Mouse (Mus musculus) heart, embryonic 11.5 days (tissue): ENCODE results near the gene Cd207. TPM values are rescaled to one million over a fixed set of nuclear protein-coding genes. Genes with fewer than 3 reads are reported as not detected.

Source experiments
- ATAC-seq: fragments of 200-750 bp; cut with Nextera tagmentation; replicated peaks from 2 replicates; pipeline ENCODE4 v1.8.0; 2017; ENCODE audit warnings: moderate library complexity; ENCODE audit not compliant: insufficient number of reproducible peaks, low FRiP score, low TSS enrichment
- H3K27ac ChIP-seq: fragments of 300-500 bp; sonication (generic); 2 replicates; pipeline ENCODE4 v1.5.1; 2014; ENCODE audit warnings: mild to moderate bottlenecking, low read depth, low read length
- H3K27me3 ChIP-seq: fragments of 300-500 bp; sonication (generic); 2 replicates; pipeline ENCODE4 v1.6.1; 2014; ENCODE audit warnings: mild to moderate bottlenecking, low read length, mixed read lengths; ENCODE audit not compliant: control insufficient read depth, insufficient read depth
- H3K36me3 ChIP-seq: fragments of 300-500 bp; sonication (generic); 2 replicates; pipeline ENCODE4 v1.6.1; 2014; ENCODE audit warnings: mild to moderate bottlenecking, low read length, moderate library complexity, mixed read lengths; ENCODE audit not compliant: control insufficient read depth, insufficient read depth
- H3K4me1 ChIP-seq: fragments of 300-500 bp; sonication (generic); 2 replicates; pipeline ENCODE4 v1.6.1; 2014; ENCODE audit warnings: low read length; ENCODE audit not compliant: control insufficient read depth, insufficient read depth
- H3K4me2 ChIP-seq: fragments of 300-500 bp; sonication (generic); 2 replicates; pipeline ENCODE4 v1.6.1; 2014; ENCODE audit warnings: mild to moderate bottlenecking, moderate library complexity
- H3K4me3 ChIP-seq: fragments of 300-500 bp; sonication (generic); 2 replicates; pipeline ENCODE4 v1.5.1; 2014; ENCODE audit warnings: low read depth, low read length
- H3K9ac ChIP-seq: fragments of 300-500 bp; sonication (generic); 2 replicates; pipeline ENCODE4 v1.6.1; 2014; ENCODE audit warnings: mild to moderate bottlenecking, low read depth, low read length, moderate library complexity
- H3K9me3 ChIP-seq: fragments of 300-500 bp; sonication (generic); replicated peaks from 2 replicates; pipeline ENCODE4 v1.6.1; 2016; ENCODE audit warnings: low read length; ENCODE audit not compliant: control insufficient read depth
- WGBS: fragments of 180-500 bp; shearing (Covaris S2); extraction: QIAGEN DNeasy Blood & Tissue Kit; methylation state at CpG from one replicate; pipeline ENCODE4 v1.1.7; 2014; ENCODE audit not compliant: insufficient replicate concordance; 5-methylcytosine and 5-hydroxymethylcytosine counted together
- polyA plus RNA-seq: library from polyadenylated mRNA; unstranded; fragments of >200 nt; fragmentation: Nextera tagmentation; extraction: Ambion mirVana; gene quantifications from 2 replicates; pipeline ENCODE4 v1.2.1, GENCODE M21; 2014

The Cd207 gene
- not detected in 2 replicates for polyA plus RNA-seq

GRCm38 (mm10) chr6:83677757-83678156, at the start of gene Cd207:
Gene Cd207, minus strand, starts transcription at chr6:83677857.
- 63% methylated on average over 4 of the region's 4 CpGs for WGBS

GRCm38 (mm10) chr6:83727178-83727577, 49.5 kb upstream of the Cd207 start:
- 31% methylated on average over 4 of the region's 4 CpGs for WGBS
- H3K4me1 ChIP-seq = no peaks in the 10 kb centered on the region

More at GRCm38 (mm10) chr6:83677757-83678156, at the start of gene Cd207:
- H3K4me2 ChIP-seq = no peak within 1 kb of the TSS
- H3K9me3 ChIP-seq = no peaks in the 10 kb centered on the region
- no peak within 1 kb of the TSS for H3K9ac ChIP-seq
- H3K4me3 ChIP-seq = no peak within 1 kb of the TSS
- no peak for ATAC-seq
- H3K36me3 ChIP-seq = no peaks in the 10 kb centered on the region
- peaks cover 4% of the 10 kb centered on the region for H3K27me3 ChIP-seq
- H3K27ac ChIP-seq = no peak within 1 kb of the TSS
- no peaks in the 10 kb centered on the region for H3K4me1 ChIP-seq

GRCm38 (mm10) chr6:83722526-83722925, 44.9 kb upstream of the Cd207 start:
- no peaks in the 10 kb centered on the region for H3K4me1 ChIP-seq
- WGBS = 17% methylated on average over 6 of the region's 6 CpGs
- no peak overlapping the region for H3K9ac ChIP-seq
- H3K9me3 ChIP-seq = no peaks in the 10 kb centered on the region
- H3K4me3 ChIP-seq = no peak overlapping the region
- no peaks in the 10 kb centered on the region for H3K36me3 ChIP-seq
- H3K27me3 ChIP-seq = peaks cover 63% of the 10 kb centered on the region
- H3K4me2 ChIP-seq = no peak overlapping the region
- no peak for ATAC-seq
- H3K27ac ChIP-seq = no peak overlapping the region

More at GRCm38 (mm10) chr6:83727178-83727577, 49.5 kb upstream of the Cd207 start:
- Histone ChIP-seq H3K27ac (no peak overlapping the region), H3K4me3 (no peak overlapping the region), H3K4me2 (no peak overlapping the region), H3K9me3 (no peaks in the 10 kb centered on the region), H3K27me3 (peaks cover 21% of the 10 kb centered on the region), H3K9ac (no peak overlapping the region), H3K36me3 (no peaks in the 10 kb centered on the region)
- ATAC-seq = no peak

- peaks cover 1% of the 10 kb centered on the region; the same call in 1 of the 2 replicates for H3K4me1 ChIP-seq
- 2% methylated on average over 8 of the region's 8 CpGs for WGBS
- no peak overlapping the region for H3K9ac ChIP-seq
- ATAC-seq = no peak
- H3K9me3 ChIP-seq = no peaks in the 10 kb centered on the region
- H3K36me3 ChIP-seq = no peaks in the 10 kb centered on the region
- no peak overlapping the region for H3K27ac ChIP-seq
- peaks cover 97% of the 10 kb centered on the region for H3K27me3 ChIP-seq
- H3K4me2 ChIP-seq = no peak overlapping the region
- H3K4me3 ChIP-seq = no peak overlapping the region
These were observed 39.4 kb upstream of the Cd207 start for GRCm38 (mm10) chr6:83717026-83717425.

- Histone ChIP-seq H3K36me3 (no peaks in the 10 kb centered on the region), H3K9ac (no peak overlapping the region), H3K27me3 (peaks cover 97% of the 10 kb centered on the region), H3K9me3 (no peaks in the 10 kb centered on the region), H3K27ac (no peak overlapping the region), H3K4me2 (peak overlapping the region; percentile 22; the same call in 1 of the 2 replicates), H3K4me1 (peaks cover 12% of the 10 kb centered on the region), H3K4me3 (peak overlapping the region; percentile 16; the same call in 1 of the 2 replicates)
- whole genome bisulfite sequencing = 3% methylated on average over 30 of the region's 30 CpGs
- no peak for ATAC-seq
These were observed 38.0 kb upstream of the Cd207 start for GRCm38 (mm10) chr6:83715461-83716196.

GRCm38 (mm10) chr6:83714221-83715123, 36.8 kb upstream of the Cd207 start:
- peak overlapping the region; percentile 4; the same call in 1 of the 2 replicates for H3K4me2 ChIP-seq
- H3K36me3 ChIP-seq = no peaks in the 10 kb centered on the region
- no peak overlapping the region for H3K27ac ChIP-seq
- H3K9me3 ChIP-seq = no peaks in the 10 kb centered on the region
- no peak overlapping the region for H3K4me3 ChIP-seq
- peaks cover 97% of the 10 kb centered on the region for H3K27me3 ChIP-seq
- peaks cover 15% of the 10 kb centered on the region for H3K4me1 ChIP-seq
- under 1% methylated on average over 34 of the region's 34 CpGs for WGBS
- no peak for ATAC-seq
- no peak overlapping the region for H3K9ac ChIP-seq

GRCm38 (mm10) chr6:83713271-83714136, 35.8 kb upstream of the Cd207 start:
- H3K4me1 ChIP-seq = peaks cover 15% of the 10 kb centered on the region
- no peak overlapping the region for H3K27ac ChIP-seq
- H3K36me3 ChIP-seq = no peaks in the 10 kb centered on the region
- no peak for ATAC-seq
- H3K4me2 ChIP-seq = no peak overlapping the region
- WGBS = 4% methylated on average over 12 of the region's 12 CpGs
- H3K27me3 ChIP-seq = peaks cover 98% of the 10 kb centered on the region
- H3K4me3 ChIP-seq = no peak overlapping the region
- H3K9ac ChIP-seq = no peak overlapping the region
- H3K9me3 ChIP-seq = no peaks in the 10 kb centered on the region
